Mouse (Mus musculus) CH12.LX (cell line): ENCODE results near the gene Cryz. TPM values are rescaled to one million over a fixed set of nuclear protein-coding genes. Genes with fewer than 3 reads are reported as not detected.

Experiments
- DNase-seq: peaks from one replicate; pipeline ENCODE4 v3.0.0-alpha.2; 2013; ENCODE audit errors: extremely low read depth
- H3K27ac ChIP-seq: 2 replicates; pipeline ENCODE4 v1.5.1; 2012; ENCODE audit warnings: low read depth, mild to moderate bottlenecking, control low read depth, moderate library complexity; ENCODE audit not compliant: insufficient read depth
- H3K27me3 ChIP-seq: replicated peaks from 2 replicates; pipeline ENCODE3; 2012; ENCODE audit warnings: inconsistent platforms
- H3K36me3 ChIP-seq, 2 experiments: replicated peaks in 1 of 2; 2 replicates each; pipeline versions ENCODE3 to v1.6.1; 2012; ENCODE audit warnings: inconsistent platforms in 1 of 2, low read length in 1 of 2, mild to moderate bottlenecking in 1 of 2, mixed read lengths in 1 of 2, moderate library complexity in 1 of 2; ENCODE audit not compliant: control insufficient read depth in 1 of 2, insufficient read depth in 1 of 2
- H3K4me1 ChIP-seq, 2 experiments: 2 replicates each; pipeline ENCODE4 v1.6.1; 2012; ENCODE audit warnings: inconsistent platforms in 1 of 2, moderate library complexity in 1 of 2; ENCODE audit not compliant: insufficient read depth in 2 of 2, control insufficient read depth in 1 of 2
- H3K4me2 ChIP-seq: 2 replicates; pipeline ENCODE4 v1.6.1; 2012; ENCODE audit warnings: low read depth, mild to moderate bottlenecking, control low read depth; ENCODE audit not compliant: poor library complexity, insufficient read depth, severe bottlenecking
- H3K4me3 ChIP-seq, 3 experiments: fragments of 150-350 bp in 1 of 3; sonication (generic) in 1 of 3; replicated peaks in 1 of 3; 2 replicates each; pipeline versions ENCODE3 to v1.5.1; 2011 to 2012; ENCODE audit warnings: low read depth in 2 of 3, low read length in 2 of 3, mild to moderate bottlenecking in 2 of 3, moderate library complexity in 2 of 3, control low read depth in 1 of 3, improper control_type of control experiment in 1 of 3, inconsistent platforms in 1 of 3, mixed read lengths in 1 of 3; ENCODE audit not compliant: poor library complexity in 1 of 3
- H3K79me2 ChIP-seq: replicated peaks from 2 replicates; pipeline ENCODE4 v1.6.1; 2012; ENCODE audit warnings: mild to moderate bottlenecking, moderate library complexity; ENCODE audit not compliant: control insufficient read depth, poor library complexity, insufficient read depth, severe bottlenecking; ENCODE audit errors: extremely low read depth
- H3K9ac ChIP-seq: 2 replicates; pipeline ENCODE4 v1.6.1; 2012; ENCODE audit warnings: low read depth, mild to moderate bottlenecking, control low read depth, moderate library complexity; ENCODE audit not compliant: insufficient read depth
- H3K9me3 ChIP-seq: replicated peaks from 2 replicates; pipeline ENCODE3; 2012; ENCODE audit warnings: low read length, inconsistent platforms, mixed read lengths
- BHLHE40 ChIP-seq: IDR thresholded peaks from 2 replicates; pipeline ENCODE4 v1.6.1; 2011; ENCODE audit warnings: mild to moderate bottlenecking, low read depth, low read length, improper control_type of control experiment
- CHD2 ChIP-seq: IDR thresholded peaks from 2 replicates; pipeline ENCODE4 v1.6.1; 2011; ENCODE audit warnings: low read length, improper control_type of control experiment
- CTCF ChIP-seq, 2 experiments: IDR thresholded peaks in 1 of 2; conservative IDR thresholded peaks in 1 of 2; 2 replicates each; pipeline ENCODE4 v1.5.1; 2011 to 2012; ENCODE audit warnings: low read depth in 2 of 2, low read length in 2 of 2, improper control_type of control experiment in 1 of 2, inconsistent platforms in 1 of 2, mild to moderate bottlenecking in 1 of 2, moderate library complexity in 1 of 2
- ELF1 ChIP-seq: IDR thresholded peaks from 2 replicates; pipeline ENCODE4 v1.6.1; 2014; ENCODE audit warnings: low read depth, mild to moderate bottlenecking, inconsistent platforms, low read length, improper control_type of control experiment
- EP300 ChIP-seq: IDR thresholded peaks from 2 replicates; pipeline ENCODE4 v1.6.1; 2011; ENCODE audit warnings: low read length, improper control_type of control experiment
- GABPA ChIP-seq: IDR thresholded peaks from 2 replicates; pipeline ENCODE4 v1.6.1; 2012; ENCODE audit warnings: low read depth, low read length, improper control_type of control experiment, inconsistent platforms; ENCODE audit not compliant: insufficient replicate concordance
- JUN ChIP-seq: IDR thresholded peaks from 2 replicates; pipeline ENCODE4 v1.6.1; 2011; ENCODE audit warnings: low read depth, mild to moderate bottlenecking, low read length, improper control_type of control experiment, moderate library complexity; ENCODE audit not compliant: insufficient read depth
- MAFK ChIP-seq: IDR thresholded peaks from 2 replicates; pipeline ENCODE4 v1.6.1; 2011; ENCODE audit warnings: low read length, improper control_type of control experiment; ENCODE audit not compliant: insufficient replicate concordance
- MAX ChIP-seq: IDR thresholded peaks from 2 replicates; pipeline ENCODE4 v1.6.1; 2011; ENCODE audit warnings: low read length, improper control_type of control experiment
- MAZ ChIP-seq: IDR thresholded peaks from 2 replicates; pipeline ENCODE4 v1.6.1; 2012; ENCODE audit warnings: low read depth, mild to moderate bottlenecking, inconsistent platforms, low read length, improper control_type of control experiment, moderate library complexity
- MXI1 ChIP-seq: IDR thresholded peaks from 2 replicates; pipeline ENCODE4 v1.6.1; 2011; ENCODE audit warnings: mild to moderate bottlenecking, low read depth, low read length, improper control_type of control experiment
- NRF1 ChIP-seq: IDR thresholded peaks from 2 replicates; pipeline ENCODE4 v1.6.1; 2014; ENCODE audit warnings: low read depth, mild to moderate bottlenecking, inconsistent platforms, low read length, improper control_type of control experiment, moderate library complexity
- PAX5 ChIP-seq: IDR thresholded peaks from 2 replicates; pipeline ENCODE4 v1.6.1; 2012; ENCODE audit warnings: low read length, inconsistent platforms, mixed read lengths
- POLR2A ChIP-seq: IDR thresholded peaks from 2 replicates; pipeline ENCODE4 v1.6.1; 2011; ENCODE audit warnings: low read depth, mild to moderate bottlenecking, improper control_type of control experiment, low read length
- POLR2AphosphoS2 ChIP-seq: IDR thresholded peaks from 2 replicates; pipeline ENCODE4 v1.6.1; 2011; ENCODE audit warnings: low read depth, low read length, improper control_type of control experiment
- TBP ChIP-seq: conservative IDR thresholded peaks from 2 replicates; pipeline ENCODE4 v1.6.1; 2011; ENCODE audit warnings: low read depth, low read length, improper control_type of control experiment
- ZC3H11A ChIP-seq: IDR thresholded peaks from 2 replicates; pipeline ENCODE4 v1.6.1; 2012; ENCODE audit warnings: low read depth, mild to moderate bottlenecking, inconsistent platforms, low read length, improper control_type of control experiment
- ZNF384 ChIP-seq: IDR thresholded peaks from 2 replicates; pipeline ENCODE4 v1.6.1; 2012; ENCODE audit warnings: low read depth, low read length, improper control_type of control experiment, inconsistent platforms
- dilution Hi-C: fragments of 300-500 bp; cut with MboI; formaldehyde crosslinking; loops from 2 replicates; pipeline ENCODE4 v1.14.3; 2020; ENCODE audit warnings: low sequenced_read_pairs; ENCODE audit not compliant: extremely low pct_unique_long_range_greater_than_20kb, extremely low pct_ligation_motif_present
- in situ Hi-C: fragments of 300-500 bp; cut with MboI; formaldehyde crosslinking; loops from 3 replicates; pipeline ENCODE4 v1.14.3; 2019; ENCODE audit warnings: low sequenced_read_pairs, low pct_ligation_motif_present, low pct_unique_long_range_greater_than_20kb, mixed read lengths
- polyA plus RNA-seq: library from polyadenylated mRNA; unstranded; fragments of >175 nt; gene quantifications from 2 replicates; pipeline ENCODE4 v1.2.1, GENCODE M21; 2012; ENCODE audit warnings: low read depth; ENCODE audit not compliant: insufficient read length
- total RNA-seq, 2 experiments: library from RNA; depleted of rRNA; stranded (reverse); fragments of 300-350 nt in 1 of 2; fragments of >200 nt in 1 of 2; gene quantifications; 2 replicates each; pipeline ENCODE4 v1.2.3; 2012 to 2014

The Cryz gene
- total and polyA plus RNA-seq, 3 experiments = 29.2 to 39.8 (median 31.2) TPM

- TF ChIP-seq GABPA (no peak), POLR2A (no peak), NRF1 (no peak), BHLHE40 (peak; percentile 97), POLR2AphosphoS2 (no peak), TBP (0 out of 2 replicates have a peak, but pooled peaks have one; percentile 52), PAX5 (no peak), MAZ (no peak), ZC3H11A (no peak), CHD2 (no peak), ZNF384 (no peak)
These were observed 47.6 kb upstream of the Cryz start (continued) for GRCm38 (mm10) chr3:154548868-154549301.

- in situ Hi-C loops (no loop called here), dilution Hi-C loops (no loop called here)
- H3K9me3 ChIP-seq = no peaks in the 10 kb centered on the region
- no peak overlapping the region for H3K27ac ChIP-seq
- no peak for DNase-seq
- no peak overlapping the region for H3K9ac ChIP-seq
- TF ChIP-seq ELF1 = no peak
- no peak for TF ChIP-seq CTCF (conservative IDR thresholded peaks at IDR 0.05 in 1 of 2, IDR thresholded peaks at IDR 0.05 in 1 of 2; ENCODE audit: low read depth in 2 of 2, low read length in 2 of 2)
- TF ChIP-seq TBP = no peak
- TF ChIP-seq MXI1 = no peak
- TF ChIP-seq ZNF384 = no peak
- no peak for TF ChIP-seq MAX
- no peak for TF ChIP-seq CHD2
- TF ChIP-seq MAZ = no peak
- TF ChIP-seq MAFK = no peak
- H3K4me3 ChIP-seq = no peak overlapping the region
- peaks cover 11 to 42% of the 10 kb centered on the region in 2 experiments; a peak in 3 of 4 replicates for H3K4me1 ChIP-seq
- H3K36me3 ChIP-seq = no peaks in the 10 kb centered on the region
- H3K4me2 ChIP-seq = no peak overlapping the region
- H3K79me2 ChIP-seq = no peaks in the 10 kb centered on the region
- no peaks in the 10 kb centered on the region for H3K27me3 ChIP-seq
These were observed 46.0 kb upstream of the Cryz start for GRCm38 (mm10) chr3:154550326-154551034.

- in situ Hi-C loops = no loop called here
- H3K79me2 ChIP-seq = no peaks in the 10 kb centered on the region
- no peak overlapping the region for H3K4me2 ChIP-seq
- dilution Hi-C loops = no loop called here
- H3K9me3 ChIP-seq = no peaks in the 10 kb centered on the region
- H3K9ac ChIP-seq = no peak overlapping the region
- no peak for DNase-seq
- H3K27me3 ChIP-seq = no peaks in the 10 kb centered on the region
- H3K4me3 ChIP-seq = no peak overlapping the region
- TF ChIP-seq JUN (no peak), EP300 (no peak), MXI1 (no peak), ZNF384 (no peak), NRF1 (no peak), GABPA (no peak), CTCF (conservative IDR thresholded peaks at IDR 0.05 in 1 of 2, IDR thresholded peaks at IDR 0.05 in 1 of 2; ENCODE audit: low read depth in 2 of 2, low read length in 2 of 2) (no peak)
- peaks cover 11 to 42% of the 10 kb centered on the region in 2 experiments; a peak in 3 of 4 replicates for H3K4me1 ChIP-seq
- H3K27ac ChIP-seq = no peak overlapping the region
- H3K36me3 ChIP-seq = no peaks in the 10 kb centered on the region
These were observed 45.5 kb upstream of the Cryz start for GRCm38 (mm10) chr3:154551035-154551411.
